In the genomic region with DNA sequence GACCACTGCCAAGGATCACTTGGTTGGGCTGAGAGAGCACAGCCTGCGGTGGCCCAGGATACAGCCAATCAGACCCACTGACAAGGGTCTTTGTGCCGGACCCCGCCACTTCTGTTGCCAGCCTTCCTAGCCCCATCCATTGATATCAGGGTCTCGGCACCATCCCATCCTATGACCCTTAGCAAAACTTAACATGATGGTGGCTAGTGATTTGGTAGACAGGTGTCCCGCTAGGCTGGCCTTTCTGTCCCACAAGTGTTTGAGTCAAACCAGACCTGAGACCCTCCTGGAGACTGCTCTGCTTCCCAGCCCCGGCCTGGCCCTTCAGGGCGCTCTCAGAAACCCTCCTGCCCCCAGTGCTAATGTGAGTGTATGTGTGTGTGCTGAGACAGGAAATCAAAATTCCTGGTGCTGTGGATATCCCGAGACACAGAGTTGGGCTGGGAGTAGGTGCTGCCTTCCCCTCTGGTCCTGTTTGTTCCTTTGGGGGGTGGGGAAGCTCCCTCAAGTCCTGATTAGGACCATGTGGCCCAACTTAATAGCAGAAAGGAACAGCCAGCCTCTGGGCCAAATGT, we compare ENCODE assay signal across 10 mouse cellular contexts. TPM values are rescaled to one million over a fixed set of nuclear protein-coding genes. Genes with fewer than 3 reads are reported as not detected.
DNase-seq lines count a peak whose midpoint lies in the region; ATAC-seq and TF ChIP-seq lines count a peak whose summit lies in the region.
"Had no signal": no experiment of that assay in that cellular context is flagged by ENCODE, and none has a peak within 500 bp of the region (broad histone marks: within the 10 kb centered on the region; RNA-seq: fewer than 3 reads in every experiment).

No protein-coding gene starts in this region.

- ATAC-seq in kidney, embryonic 14.5 days (ENCODE audit: low FRiP score, low TSS enrichment) = no peak
- ATAC-seq in stomach, embryonic 14.5 days (ENCODE audit: insufficient number of reproducible peaks, insufficient read depth, low FRiP score, low read depth) = 0 out of 2 replicates have a peak, but pooled peaks have one; percentile 24
- ATAC-seq in stomach, postnatal 0 days (ENCODE audit: low FRiP score, low TSS enrichment) = no peak
- no peak for ATAC-seq in stomach, embryonic 16.5 days (ENCODE audit: insufficient read depth, low FRiP score)

- TF ChIP-seq EP300 in stomach, postnatal 0 days (optimal IDR thresholded peaks at IDR 0.05) = no peak

- TF ChIP-seq CTCF in stomach, postnatal 0 days (IDR thresholded peaks at IDR 0.05; ENCODE audit: low read depth) = no peak

- no peaks in the 10 kb centered on the region for H3K9me3 ChIP-seq in kidney, embryonic 14.5 days (ENCODE audit: control insufficient read depth, low read length)
- H3K9me3 ChIP-seq in stomach, embryonic 14.5 days (ENCODE audit: control insufficient read depth, low read depth, low read length) = no peaks in the 10 kb centered on the region
- no peaks in the 10 kb centered on the region for H3K9me3 ChIP-seq in stomach, postnatal 0 days (ENCODE audit: control insufficient read depth, low read length)
- no peaks in the 10 kb centered on the region for H3K9me3 ChIP-seq in stomach, embryonic 16.5 days (replicated peaks; ENCODE audit: control insufficient read depth, low read length)
- H3K9me3 ChIP-seq: embryonic facial prominence, embryonic 15.5 days had no signal

- no peak overlapping the region for H3K9ac ChIP-seq in kidney, embryonic 14.5 days (ENCODE audit: low read depth, low read length)
- H3K9ac ChIP-seq in stomach, embryonic 14.5 days (replicated peaks; ENCODE audit: low read depth, low read length) = no peak overlapping the region
- H3K9ac ChIP-seq in stomach, postnatal 0 days (ENCODE audit: low read length) = no peak overlapping the region
- no peak overlapping the region for H3K9ac ChIP-seq in stomach, embryonic 16.5 days (ENCODE audit: low read length)
- H3K9ac ChIP-seq: embryonic facial prominence, embryonic 15.5 days had no signal

- no peaks in the 10 kb centered on the region for H3K4me1 ChIP-seq in kidney, embryonic 14.5 days (ENCODE audit: control insufficient read depth, insufficient read depth, low read length)
- H3K4me1 ChIP-seq in stomach, embryonic 14.5 days (ENCODE audit: control insufficient read depth, insufficient read depth, low read length) = no peaks in the 10 kb centered on the region
- H3K4me1 ChIP-seq in stomach, postnatal 0 days (replicated peaks; ENCODE audit: control insufficient read depth, insufficient read depth) = no peaks in the 10 kb centered on the region
- H3K4me1 ChIP-seq in stomach, embryonic 16.5 days (ENCODE audit: control insufficient read depth, insufficient read depth, low read length) = peaks cover 3% of the 10 kb centered on the region; the same call in 1 of the 2 replicates
- H3K4me1 ChIP-seq: embryonic facial prominence, embryonic 15.5 days had no signal

- no peak overlapping the region for H3K4me3 ChIP-seq in kidney, embryonic 14.5 days (ENCODE audit: low read length)
- H3K4me3 ChIP-seq in stomach, embryonic 14.5 days (ENCODE audit: low read depth, low read length) = no peak overlapping the region
- H3K4me3 ChIP-seq in stomach, postnatal 0 days (ENCODE audit: low read depth, low read length) = no peak overlapping the region
- H3K4me3 ChIP-seq in stomach, embryonic 16.5 days (replicated peaks; ENCODE audit: low read length) = no peak overlapping the region
- H3K4me3 ChIP-seq: embryonic facial prominence, embryonic 15.5 days had no signal

- no peak overlapping the region for H3K4me2 ChIP-seq in kidney, embryonic 14.5 days (replicated peaks; ENCODE audit: low read depth, low read length)
- no peak overlapping the region for H3K4me2 ChIP-seq in stomach, embryonic 14.5 days (replicated peaks; ENCODE audit: low read depth, low read length)
- no peak overlapping the region for H3K4me2 ChIP-seq in stomach, postnatal 0 days (replicated peaks; ENCODE audit: low read depth)
- H3K4me2 ChIP-seq in stomach, embryonic 16.5 days (ENCODE audit: low read depth, low read length) = no peak overlapping the region
- H3K4me2 ChIP-seq: embryonic facial prominence, embryonic 15.5 days had no signal

- H3K36me3 ChIP-seq in kidney, embryonic 14.5 days (ENCODE audit: control insufficient read depth, insufficient read depth, low read length) = peaks cover 29% of the 10 kb centered on the region
- H3K36me3 ChIP-seq in stomach, embryonic 14.5 days (ENCODE audit: control insufficient read depth, insufficient read depth, low read length) = peaks cover 44% of the 10 kb centered on the region
- H3K36me3 ChIP-seq in stomach, postnatal 0 days (ENCODE audit: control insufficient read depth, insufficient read depth, low read length) = peaks cover 3% of the 10 kb centered on the region; the same call in 1 of the 2 replicates
- H3K36me3 ChIP-seq in stomach, embryonic 16.5 days (ENCODE audit: control insufficient read depth, insufficient read depth, low read length) = 0 out of 2 replicates have a peak, but pooled peaks cover 3% of the 10 kb centered on the region

- H3K27ac ChIP-seq in kidney, embryonic 14.5 days (ENCODE audit: low read depth, low read length) = peak overlapping the region; percentile 44; the same call in 1 of the 2 replicates
- H3K27ac ChIP-seq in stomach, embryonic 14.5 days (ENCODE audit: low read length) = peak overlapping the region; percentile 7; the same call in 1 of the 2 replicates
- H3K27ac ChIP-seq in stomach, postnatal 0 days (replicated peaks) = no peak overlapping the region; the same call in 1 of the 2 replicates
- peak overlapping the region; percentile 55; the same call in 1 of the 2 replicates for H3K27ac ChIP-seq in stomach, embryonic 16.5 days (ENCODE audit: low read length)
- H3K27ac ChIP-seq: embryonic facial prominence, embryonic 15.5 days had no signal

- intact Hi-C loops in heart, postnatal 10 days (cut with DNase I) = no loop called here

- no peaks in the 10 kb centered on the region for H3K27me3 ChIP-seq in kidney, embryonic 14.5 days (ENCODE audit: control insufficient read depth, insufficient read depth, low read length)
- no peaks in the 10 kb centered on the region for H3K27me3 ChIP-seq in stomach, embryonic 14.5 days (ENCODE audit: control insufficient read depth, insufficient read depth, low read length)
- H3K27me3 ChIP-seq in stomach, postnatal 0 days (ENCODE audit: control insufficient read depth, insufficient read depth, low read length) = no peaks in the 10 kb centered on the region
- no peaks in the 10 kb centered on the region for H3K27me3 ChIP-seq in stomach, embryonic 16.5 days (ENCODE audit: control insufficient read depth, insufficient read depth, low read length)
- H3K27me3 ChIP-seq: embryonic facial prominence, embryonic 15.5 days had no signal

- DNase-seq in kidney, adult 9 months = no peak
- DNase-seq in stomach, postnatal 0 days (ENCODE audit: low spot score) = no peak
- peak; percentile 12 for DNase-seq in heart, postnatal 10 days
- no peak for DNase-seq in frontal cortex, postnatal 14 days (ENCODE audit: low spot score in 2 of 2)

- WGBS in kidney, embryonic 14.5 days = 78% methylated on average over 8 of the region's 8 CpGs
- 79% methylated on average over 8 of the region's 8 CpGs for WGBS in stomach, embryonic 14.5 days
- WGBS in stomach, postnatal 0 days = 84% methylated on average over 8 of the region's 8 CpGs
- 81% methylated on average over 8 of the region's 8 CpGs for WGBS in stomach, embryonic 16.5 days

RNA-seq across cellular contexts. Expression of a gene that starts 1.6 kb away (rescaled TPM):
- not detected in 2 replicates for polyA plus RNA-seq in kidney, embryonic 14.5 days (2014; fragmentation: Nextera tagmentation; extraction: Ambion mirVana)
- not detected in 2 replicates for polyA plus RNA-seq in stomach, embryonic 14.5 days (2014; fragmentation: Nextera tagmentation; extraction: Ambion mirVana)
- not detected in 2 replicates for polyA plus RNA-seq in stomach, postnatal 0 days (2015; fragmentation: Nextera tagmentation; extraction: Ambion mirVana)
- total RNA-seq in heart, postnatal 10 days (2021) = not detected
- polyA plus RNA-seq in stomach, embryonic 16.5 days (2015; fragmentation: Nextera tagmentation; extraction: Ambion mirVana) = not detected in 2 replicates
- total RNA-seq: ES-E14 had no signal
- polyA plus RNA-seq: embryonic facial prominence, embryonic 15.5 days; intestine, embryonic 14.5 days had no signal

RNA-seq across cellular contexts. Expression of a gene that starts 7.8 kb away (rescaled TPM):
- 8.6 and 10.0 TPM in 2 replicates for polyA plus RNA-seq in kidney, embryonic 14.5 days (2014; fragmentation: Nextera tagmentation; extraction: Ambion mirVana)
- 12.3 and 14.2 TPM in 2 replicates for polyA plus RNA-seq in stomach, embryonic 14.5 days (2014; fragmentation: Nextera tagmentation; extraction: Ambion mirVana)
- polyA plus RNA-seq in stomach, postnatal 0 days (2015; fragmentation: Nextera tagmentation; extraction: Ambion mirVana) = 4.2 TPM in 2 replicates
- total RNA-seq in heart, postnatal 10 days (2021) = 10 to 100 TPM; 44.1 to 52.4 TPM
- 25.0 TPM in 2 replicates for polyA plus RNA-seq in stomach, embryonic 16.5 days (2015; fragmentation: Nextera tagmentation; extraction: Ambion mirVana)

RNA-seq across cellular contexts. Expression of a gene that starts 25.0 kb away (rescaled TPM):
- 99.3 and 101 TPM in 2 replicates for polyA plus RNA-seq in kidney, embryonic 14.5 days (2014; fragmentation: Nextera tagmentation; extraction: Ambion mirVana)
- 84.6 and 88.9 TPM in 2 replicates for polyA plus RNA-seq in stomach, embryonic 14.5 days (2014; fragmentation: Nextera tagmentation; extraction: Ambion mirVana)
- polyA plus RNA-seq in stomach, postnatal 0 days (2015; fragmentation: Nextera tagmentation; extraction: Ambion mirVana) = 42.6 and 43.6 TPM in 2 replicates
- total RNA-seq in heart, postnatal 10 days (2021) = 10 to 100 TPM; 17.9 to 21.2 TPM
- polyA plus RNA-seq in stomach, embryonic 16.5 days (2015; fragmentation: Nextera tagmentation; extraction: Ambion mirVana) = 73.0 and 78.4 TPM in 2 replicates

RNA-seq across cellular contexts. Expression of a gene that starts 45.0 kb away (rescaled TPM):
- polyA plus RNA-seq in kidney, embryonic 14.5 days (2014; fragmentation: Nextera tagmentation; extraction: Ambion mirVana) = 6.9 and 8.0 TPM in 2 replicates
- polyA plus RNA-seq in stomach, embryonic 14.5 days (2014; fragmentation: Nextera tagmentation; extraction: Ambion mirVana) = 9.0 and 9.9 TPM in 2 replicates
- 12.2 and 13.9 TPM in 2 replicates for polyA plus RNA-seq in stomach, postnatal 0 days (2015; fragmentation: Nextera tagmentation; extraction: Ambion mirVana)
- total RNA-seq in heart, postnatal 10 days (2021) = 10 to 100 TPM; 71.0 to 75.9 TPM
- polyA plus RNA-seq in stomach, embryonic 16.5 days (2015; fragmentation: Nextera tagmentation; extraction: Ambion mirVana) = 9.2 and 10.4 TPM in 2 replicates

RNA-seq across cellular contexts. Expression of a gene that starts 48.3 kb away (rescaled TPM):
- 0.27 and 0.47 TPM in 2 replicates for polyA plus RNA-seq in kidney, embryonic 14.5 days (2014; fragmentation: Nextera tagmentation; extraction: Ambion mirVana)
- polyA plus RNA-seq in stomach, embryonic 14.5 days (2014; fragmentation: Nextera tagmentation; extraction: Ambion mirVana) = 0.22 and 0.48 TPM in 2 replicates
- polyA plus RNA-seq in stomach, postnatal 0 days (2015; fragmentation: Nextera tagmentation; extraction: Ambion mirVana) = 0.34 and 0.38 TPM in 2 replicates
- under 1 TPM; 0.64 to 0.77 TPM for total RNA-seq in heart, postnatal 10 days (2021)
- polyA plus RNA-seq in stomach, embryonic 16.5 days (2015; fragmentation: Nextera tagmentation; extraction: Ambion mirVana) = 0.29 and 0.44 TPM in 2 replicates

Comparison
In these comparisons a context has a peak if more than half of its experiments do, and no peak if none do; other contexts are left out.
1. DNase-seq: peak in heart, postnatal 10 days (2 of 2); none in kidney, adult 9 months (single experiment), stomach, postnatal 0 days (single experiment) and frontal cortex, postnatal 14 days (0 of 2).